Mouse (Mus musculus): ENCODE data around the gene Notch1.

DNA sequence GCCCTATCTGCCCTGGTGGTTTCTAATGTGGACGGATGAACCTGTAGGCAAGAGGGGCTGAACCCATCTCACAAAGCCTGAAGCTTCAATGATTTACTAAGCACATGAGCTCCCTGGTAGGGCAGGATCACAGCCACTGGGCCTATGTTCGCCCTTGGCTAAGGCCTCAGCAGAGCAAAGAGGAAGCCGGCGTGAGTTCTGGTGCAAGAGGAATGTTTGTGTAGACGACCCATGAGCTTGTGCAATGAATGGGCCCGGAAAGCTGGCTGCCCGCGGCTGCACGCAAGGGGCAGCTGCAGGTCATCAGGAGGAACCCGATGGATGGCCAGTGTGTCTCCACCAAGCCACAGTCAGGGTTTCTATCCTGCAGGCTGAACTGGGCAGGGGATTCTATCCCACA, 33.3 kb upstream of the Notch1 start:
- TF ChIP-seq POLR2A (IDR thresholded peaks at IDR 0.05; ENCODE audit: control insufficient read depth, extremely low read depth, insufficient read depth, low read length, poor library complexity): no peak
- no peak for TF ChIP-seq CTCF (IDR thresholded peaks at IDR 0.05; ENCODE audit: borderline replicate concordance, control insufficient read depth, extremely low read depth, insufficient read depth, low read length, poor library complexity)
